ENCODE assay signal across 11 mouse cellular contexts in genomic region chr2:153516961-153517360, GRCm38 (mm10). TPM values are rescaled to one million over a fixed set of nuclear protein-coding genes. Genes with fewer than 3 reads are reported as not detected.
A peak's percentile ranks its signal among the peaks of the same experiment; 100 is the strongest.
DNase-seq lines count a peak whose midpoint lies in the region; ATAC-seq and TF ChIP-seq lines count a peak whose summit lies in the region.
"Had no signal": no experiment of that assay in that cellular context is flagged by ENCODE, and none has a peak within 500 bp of the region (broad histone marks: within the 10 kb centered on the region; RNA-seq: fewer than 3 reads in every experiment).

No protein-coding gene starts in this region.

- no peaks in the 10 kb centered on the region for H3K9me3 ChIP-seq in heart, embryonic 10.5 days
- no peaks in the 10 kb centered on the region for H3K9me3 ChIP-seq in kidney, embryonic 16.5 days (ENCODE audit: low read length)
- no peaks in the 10 kb centered on the region for H3K9me3 ChIP-seq in stomach, postnatal 0 days (ENCODE audit: control insufficient read depth, low read length)

- no peak for TF ChIP-seq EP300 in stomach, postnatal 0 days (optimal IDR thresholded peaks at IDR 0.05)

- H3K4me1 ChIP-seq in heart, embryonic 10.5 days: peaks cover 77% of the 10 kb centered on the region
- peaks cover 7% of the 10 kb centered on the region for H3K4me1 ChIP-seq in kidney, embryonic 16.5 days (ENCODE audit: insufficient read depth, low read length)
- no peaks in the 10 kb centered on the region for H3K4me1 ChIP-seq in stomach, postnatal 0 days (replicated peaks; ENCODE audit: control insufficient read depth, insufficient read depth)

- H3K36me3 ChIP-seq in heart, embryonic 10.5 days: no peaks in the 10 kb centered on the region
- H3K36me3 ChIP-seq in kidney, embryonic 16.5 days (ENCODE audit: insufficient read depth, low read length): no peaks in the 10 kb centered on the region
- H3K36me3 ChIP-seq in stomach, postnatal 0 days (ENCODE audit: control insufficient read depth, insufficient read depth, low read length): no peaks in the 10 kb centered on the region

- ATAC-seq in kidney, embryonic 16.5 days (ENCODE audit: low FRiP score, low TSS enrichment): peak; percentile 33; the same call in 1 of the 2 replicates
- ATAC-seq in stomach, postnatal 0 days (ENCODE audit: low FRiP score, low TSS enrichment): peak; percentile 81
- no peak for ATAC-seq in activated CD4-positive, CD25-positive, alpha-beta regulatory T cell, adult 4 months
- ATAC-seq: Patski had no signal

- peak overlapping the region; percentile 57 for H3K27ac ChIP-seq in heart, embryonic 10.5 days
- H3K27ac ChIP-seq in kidney, embryonic 16.5 days (ENCODE audit: low read length): no peak overlapping the region
- H3K27ac ChIP-seq in stomach, postnatal 0 days (replicated peaks): no peak overlapping the region

- WGBS in heart, embryonic 10.5 days: 49% methylated on average over 4 of the region's 4 CpGs
- 39% methylated on average over 4 of the region's 4 CpGs for WGBS in kidney, embryonic 16.5 days
- 33% methylated on average over 4 of the region's 4 CpGs for WGBS in stomach, postnatal 0 days

- 0 out of 2 replicates have a peak, but pooled peaks cover 3% of the 10 kb centered on the region for H3K27me3 ChIP-seq in heart, embryonic 10.5 days (ENCODE audit: insufficient read depth, poor library complexity, severe bottlenecking)
- no peaks in the 10 kb centered on the region for H3K27me3 ChIP-seq in kidney, embryonic 16.5 days (ENCODE audit: insufficient read depth, low read length)
- H3K27me3 ChIP-seq in stomach, postnatal 0 days (ENCODE audit: control insufficient read depth, insufficient read depth, low read length): no peaks in the 10 kb centered on the region
- H3K27me3 ChIP-seq: Patski had no signal

- no peak overlapping the region for H3K4me2 ChIP-seq in kidney, embryonic 16.5 days (replicated peaks; ENCODE audit: low read depth, low read length)
- H3K4me2 ChIP-seq in stomach, postnatal 0 days (replicated peaks; ENCODE audit: low read depth): no peak overlapping the region

- TF ChIP-seq CTCF in stomach, postnatal 0 days (IDR thresholded peaks at IDR 0.05; ENCODE audit: low read depth): peak; percentile 67

- H3K4me3 ChIP-seq in heart, embryonic 10.5 days: no peak overlapping the region
- no peak overlapping the region for H3K4me3 ChIP-seq in kidney, embryonic 16.5 days (ENCODE audit: low read length)
- H3K4me3 ChIP-seq in stomach, postnatal 0 days (ENCODE audit: low read depth, low read length): no peak overlapping the region

- no peak for DNase-seq in heart, embryonic 10.5 days (ENCODE audit: low spot score)
- DNase-seq in heart, adult 11 months: no peak
- peak; percentile 45 for DNase-seq in retina, embryonic 14.5 days (ENCODE audit: low spot score)
- no peak for DNase-seq in retina, postnatal 1 day
- DNase-seq in stomach, postnatal 0 days (ENCODE audit: low spot score): peak; percentile 77
- no peak for DNase-seq in urinary bladder, postnatal 36 days (ENCODE audit: low spot score in 2 of 2)

- no peak overlapping the region for H3K9ac ChIP-seq in kidney, embryonic 16.5 days (replicated peaks; ENCODE audit: low read length)
- H3K9ac ChIP-seq in stomach, postnatal 0 days (ENCODE audit: low read length): no peak overlapping the region

RNA-seq across cellular contexts. Expression of gene Nol4l, which starts 12.8 kb away (rescaled TPM):
- polyA plus RNA-seq in heart, embryonic 10.5 days (2016; fragmentation: Nextera tagmentation; extraction: Ambion mirVana): 20.8 and 21.4 TPM in 2 replicates
- polyA plus RNA-seq in kidney, embryonic 16.5 days (2015; fragmentation: Nextera tagmentation; extraction: Ambion mirVana): 13.8 and 17.1 TPM in 2 replicates
- polyA plus RNA-seq in stomach, postnatal 0 days (2015; fragmentation: Nextera tagmentation; extraction: Ambion mirVana): 4.4 and 4.8 TPM in 2 replicates
- 1 to 10 TPM; 2.7 to 3.5 TPM for polyA plus RNA-seq in activated CD4-positive, CD25-positive, alpha-beta regulatory T cell, adult 4 months (2017; shearing (Covaris generic))

RNA-seq across cellular contexts. Expression of gene 4930404H24Rik, which starts 24.4 kb away (rescaled TPM):
- not detected in 2 replicates for polyA plus RNA-seq in heart, embryonic 10.5 days (2016; fragmentation: Nextera tagmentation; extraction: Ambion mirVana)
- not detected in 2 replicates for polyA plus RNA-seq in kidney, embryonic 16.5 days (2015; fragmentation: Nextera tagmentation; extraction: Ambion mirVana)
- not detected in 2 replicates for polyA plus RNA-seq in stomach, postnatal 0 days (2015; fragmentation: Nextera tagmentation; extraction: Ambion mirVana)
- polyA plus RNA-seq in activated CD4-positive, CD25-positive, alpha-beta regulatory T cell, adult 4 months (2017; shearing (Covaris generic)): not detected
- polyA plus RNA-seq: embryonic facial prominence, embryonic 14.5 days; liver, embryonic 16.5 days; Patski had no signal

Comparison
In these comparisons a context has a peak if more than half of its experiments do, and no peak if none do; other contexts are left out.
1. DNase-seq: peak in retina, embryonic 14.5 days (single experiment) and stomach, postnatal 0 days (single experiment); none in heart, embryonic 10.5 days (single experiment), heart, adult 11 months (single experiment), retina, postnatal 1 day (single experiment) and urinary bladder, postnatal 36 days (0 of 2).